Mouse (Mus musculus) thymus, adult 2 months (tissue): Measurements from ENCODE around the gene Rdh13. TPM values are rescaled to one million over a fixed set of nuclear protein-coding genes. Genes with fewer than 3 reads are reported as not detected.

Experiments
- DNase-seq: peaks from one replicate; pipeline ENCODE4 v3.0.0; 2021
- H3K27ac ChIP-seq: fragments of 200-500 bp; 2 replicates; pipeline ENCODE4 v1.5.1; 2012; ENCODE audit warnings: low read length, control low read depth; ENCODE audit not compliant: control insufficient read depth, insufficient read depth
- H3K27me3 ChIP-seq: fragments of 200-500 bp; 2 replicates; pipeline ENCODE4 v1.6.1; 2012; ENCODE audit warnings: mild to moderate bottlenecking, low read length, moderate library complexity, mixed read lengths; ENCODE audit not compliant: control insufficient read depth, insufficient read depth
- H3K36me3 ChIP-seq: fragments of 200-500 bp; 2 replicates; pipeline ENCODE4 v1.6.1; 2012; ENCODE audit warnings: mild to moderate bottlenecking, low read length, moderate library complexity; ENCODE audit not compliant: control insufficient read depth, insufficient read depth
- H3K4me1 ChIP-seq: fragments of 200-500 bp; replicated peaks from 2 replicates; pipeline ENCODE4 v1.6.1; 2012; ENCODE audit warnings: low read length; ENCODE audit not compliant: control insufficient read depth, insufficient read depth
- H3K4me3 ChIP-seq: fragments of 200-500 bp; 2 replicates; pipeline ENCODE4 v1.5.1; 2012; ENCODE audit warnings: mild to moderate bottlenecking, low read length, control low read depth, moderate library complexity; ENCODE audit not compliant: control insufficient read depth, insufficient read depth
- CTCF ChIP-seq: fragments of 200-500 bp; IDR thresholded peaks from 2 replicates; pipeline ENCODE4 v1.5.1; 2012; ENCODE audit warnings: mild to moderate bottlenecking, control low read depth, low read length, moderate library complexity, borderline replicate concordance; ENCODE audit not compliant: control insufficient read depth, poor library complexity, insufficient read depth; ENCODE audit errors: extremely low read depth
- POLR2A ChIP-seq: fragments of 200-500 bp; IDR thresholded peaks from 2 replicates; pipeline ENCODE4 v1.6.1; 2012; ENCODE audit warnings: mild to moderate bottlenecking, low read length, control low read depth, moderate library complexity; ENCODE audit not compliant: control insufficient read depth, poor library complexity, insufficient read depth; ENCODE audit errors: extremely low read depth
- WGBS: fragments of 180-500 bp; shearing (Covaris S2); methylation state at CpG from one replicate; pipeline ENCODE4 v1.1.7; 2018; 5-methylcytosine and 5-hydroxymethylcytosine counted together
- polyA plus RNA-seq: library from polyadenylated mRNA; depleted of rRNA; stranded (reverse); fragments of >200 nt; gene quantifications from 2 replicates; pipeline ENCODE4 v1.2.3, GENCODE M21; 2012

Rdh13 gene
- polyA plus RNA-seq, 1 experiment: 9.1 TPM

GRCm38 (mm10) chr7:4478796-4479291 is 33.4 kb upstream of the Rdh13 start:
- DNase-seq: no peak
- Histone ChIP-seq H3K27me3 (no peaks in the 10 kb centered on the region; the same call in 1 of the 2 replicates), H3K4me3 (peak overlapping the region; percentile 6; the same call in 1 of the 2 replicates), H3K4me1 (peaks cover 3% of the 10 kb centered on the region), H3K27ac (no peak overlapping the region), H3K36me3 (peaks cover 23% of the 10 kb centered on the region)
- no peak for TF ChIP-seq POLR2A
- TF ChIP-seq CTCF: no peak
- 36% methylated on average over 16 of the region's 16 CpGs for WGBS

DNA sequence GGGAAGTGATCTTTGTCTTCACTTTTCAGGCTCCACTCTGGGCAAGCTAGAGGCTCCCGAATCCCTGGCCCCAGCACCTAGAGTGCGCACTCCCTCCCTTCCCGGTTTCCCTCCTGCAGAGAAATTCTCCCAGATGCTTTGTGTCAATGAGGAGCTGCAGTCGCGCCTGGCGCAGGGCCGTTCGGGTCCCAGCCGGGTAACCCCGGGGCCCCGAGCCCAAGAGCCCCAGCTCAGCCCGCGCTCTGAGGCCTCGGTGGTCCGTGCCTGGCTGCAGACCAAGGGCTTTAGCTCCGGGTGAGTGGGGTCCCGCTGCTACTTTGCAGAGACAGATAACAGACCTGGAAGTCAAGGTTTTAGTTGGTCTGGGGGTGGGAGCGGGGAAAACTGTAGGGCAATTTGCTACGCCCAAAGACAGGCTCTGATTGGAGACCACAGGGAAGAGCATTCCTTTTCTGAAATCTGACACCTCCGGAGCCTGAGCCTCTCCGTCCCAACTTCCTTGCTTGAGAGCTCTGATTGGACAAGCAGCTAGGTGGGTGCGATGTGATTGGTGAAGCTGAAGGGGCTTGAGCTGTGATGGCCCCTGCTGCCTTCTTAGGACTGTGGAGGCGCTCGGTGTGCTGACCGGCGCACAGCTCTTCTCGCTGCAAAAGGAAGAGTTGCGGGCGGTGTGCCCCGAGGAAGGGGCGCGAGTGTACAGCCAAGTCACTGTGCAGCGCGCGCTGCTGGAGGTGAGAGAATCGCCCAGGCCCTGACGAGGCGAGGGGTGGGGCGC is 32.8 kb upstream of the Rdh13 start:
- H3K36me3 ChIP-seq: peaks cover 17% of the 10 kb centered on the region
- WGBS: 30% methylated on average over 39 of the region's 39 CpGs
- H3K27me3 ChIP-seq: no peaks in the 10 kb centered on the region; the same call in 1 of the 2 replicates
- peak overlapping the region; percentile 6; the same call in 1 of the 2 replicates for H3K4me3 ChIP-seq
- TF ChIP-seq POLR2A: no peak
- no peak for TF ChIP-seq CTCF
- DNase-seq: no peak
- no peak overlapping the region for H3K27ac ChIP-seq
- peaks cover 3% of the 10 kb centered on the region for H3K4me1 ChIP-seq

- Histone ChIP-seq H3K4me3 (no peak overlapping the region), H3K36me3 (no peaks in the 10 kb centered on the region), H3K4me1 (peaks cover 3% of the 10 kb centered on the region), H3K27ac (no peak overlapping the region), H3K27me3 (no peaks in the 10 kb centered on the region; the same call in 1 of the 2 replicates)
- WGBS: 34% methylated on average over 19 of the region's 19 CpGs
- no peak for DNase-seq
- TF ChIP-seq CTCF: no peak
- no peak for TF ChIP-seq POLR2A
These were observed 28.5 kb upstream of the Rdh13 start for GRCm38 (mm10) chr7:4473940-4474339.

GRCm38 (mm10) chr7:4471179-4471555 is 25.7 kb upstream of the Rdh13 start:
- no peak overlapping the region for H3K4me3 ChIP-seq
- H3K36me3 ChIP-seq: no peaks in the 10 kb centered on the region
- peak; percentile 32 for DNase-seq
- no peaks in the 10 kb centered on the region; the same call in 1 of the 2 replicates for H3K4me1 ChIP-seq
- no peak overlapping the region for H3K27ac ChIP-seq
- TF ChIP-seq CTCF (no peak), POLR2A (no peak)
- H3K27me3 ChIP-seq: no peaks in the 10 kb centered on the region; the same call in 1 of the 2 replicates
- WGBS: 43% methylated on average over 24 of the region's 24 CpGs

GRCm38 (mm10) chr7:4470275-4471178 is 25.1 kb upstream of the Rdh13 start:
- 30% methylated on average over 35 of the region's 35 CpGs for WGBS
- no peak overlapping the region for H3K4me3 ChIP-seq
- no peak for DNase-seq
- H3K27ac ChIP-seq: no peak overlapping the region
- H3K4me1 ChIP-seq: no peaks in the 10 kb centered on the region; the same call in 1 of the 2 replicates
- H3K27me3 ChIP-seq: no peaks in the 10 kb centered on the region; the same call in 1 of the 2 replicates
- TF ChIP-seq POLR2A: no peak
- TF ChIP-seq CTCF: no peak
- H3K36me3 ChIP-seq: no peaks in the 10 kb centered on the region

- 87% methylated on average over 3 of the region's 3 CpGs for WGBS
- Histone ChIP-seq H3K36me3 (no peaks in the 10 kb centered on the region), H3K4me1 (peaks cover 4% of the 10 kb centered on the region), H3K27me3 (no peaks in the 10 kb centered on the region; the same call in 1 of the 2 replicates), H3K4me3 (no peak overlapping the region), H3K27ac (no peak overlapping the region)
- TF ChIP-seq POLR2A (no peak), CTCF (no peak)
- no peak for DNase-seq
These were observed 22.4 kb upstream of the Rdh13 start for GRCm38 (mm10) chr7:4467801-4468200.
